24 mouse cellular contexts compared by ENCODE assay signal in genomic region chr3:137464902-137465629, GRCm38 (mm10).
DNase-seq lines count a peak whose midpoint lies in the region; ATAC-seq and TF ChIP-seq lines count a peak whose summit lies in the region.
"Had no signal": no experiment of that assay in that cellular context is flagged by ENCODE, and none has a peak within 500 bp of the region (broad histone marks: within the 10 kb centered on the region; RNA-seq: fewer than 3 reads in every experiment).

No protein-coding gene starts in this region.

- TF ChIP-seq CTCF in hindbrain, postnatal 0 days (IDR thresholded peaks at IDR 0.05; ENCODE audit: low read depth): no peak

- H3K9me3 ChIP-seq in hindbrain, postnatal 0 days (ENCODE audit: low read length): no peaks in the 10 kb centered on the region
- H3K9me3 ChIP-seq in hindbrain, embryonic 13.5 days: no peaks in the 10 kb centered on the region
- H3K9me3 ChIP-seq: forebrain, embryonic 15.5 days; G1E; heart, embryonic 13.5 days; hindbrain, embryonic 15.5 days; kidney, embryonic 15.5 days; liver, embryonic 15.5 days; midbrain, embryonic 10.5 days; neural tube, embryonic 12.5 days had no signal

- no peaks in the 10 kb centered on the region for H3K36me3 ChIP-seq in hindbrain, postnatal 0 days (ENCODE audit: insufficient read depth, low read length)
- H3K36me3 ChIP-seq in hindbrain, embryonic 13.5 days: no peaks in the 10 kb centered on the region
- H3K36me3 ChIP-seq: forebrain, embryonic 15.5 days; G1E; heart, embryonic 13.5 days; hindbrain, embryonic 15.5 days; kidney, embryonic 15.5 days; liver, embryonic 15.5 days; midbrain, embryonic 10.5 days; neural tube, embryonic 12.5 days had no signal

- H3K27ac ChIP-seq in hindbrain, postnatal 0 days: no peak overlapping the region
- no peak overlapping the region for H3K27ac ChIP-seq in hindbrain, embryonic 13.5 days
- H3K27ac ChIP-seq: forebrain, embryonic 15.5 days; heart, embryonic 13.5 days; hindbrain, embryonic 15.5 days; kidney, embryonic 15.5 days; liver, embryonic 15.5 days; midbrain, embryonic 10.5 days; neural tube, embryonic 12.5 days had no signal

- H3K4me2 ChIP-seq in hindbrain, postnatal 0 days (ENCODE audit: low read depth, low read length): no peak overlapping the region
- no peak overlapping the region for H3K4me2 ChIP-seq in hindbrain, embryonic 13.5 days
- H3K4me2 ChIP-seq: forebrain, embryonic 15.5 days; heart, embryonic 13.5 days; hindbrain, embryonic 15.5 days; kidney, embryonic 15.5 days; liver, embryonic 15.5 days; lung, embryonic 14.5 days; neural tube, embryonic 12.5 days had no signal

- 58% methylated on average over 4 of the region's 4 CpGs for WGBS in hindbrain, postnatal 0 days
- 76% methylated on average over 4 of the region's 4 CpGs for WGBS in hindbrain, embryonic 13.5 days

- H3K4me1 ChIP-seq in hindbrain, postnatal 0 days (ENCODE audit: insufficient read depth, low read length): no peaks in the 10 kb centered on the region
- no peaks in the 10 kb centered on the region for H3K4me1 ChIP-seq in hindbrain, embryonic 13.5 days (replicated peaks)
- H3K4me1 ChIP-seq: forebrain, embryonic 15.5 days; heart, embryonic 13.5 days; kidney, embryonic 15.5 days; liver, embryonic 15.5 days; midbrain, embryonic 10.5 days; neural tube, embryonic 12.5 days had no signal

- H3K27me3 ChIP-seq in hindbrain, postnatal 0 days (ENCODE audit: insufficient read depth, low read length): no peaks in the 10 kb centered on the region
- H3K27me3 ChIP-seq in hindbrain, embryonic 13.5 days: no peaks in the 10 kb centered on the region
- H3K27me3 ChIP-seq: forebrain, embryonic 15.5 days; heart, embryonic 13.5 days; hindbrain, embryonic 15.5 days; kidney, embryonic 15.5 days; liver, embryonic 15.5 days; neural tube, embryonic 12.5 days; Patski had no signal

- H3K9ac ChIP-seq in hindbrain, postnatal 0 days (replicated peaks; ENCODE audit: low read length): no peak overlapping the region
- no peak overlapping the region for H3K9ac ChIP-seq in hindbrain, embryonic 13.5 days
- H3K9ac ChIP-seq: forebrain, embryonic 15.5 days; heart, embryonic 13.5 days; hindbrain, embryonic 15.5 days; kidney, embryonic 15.5 days; liver, embryonic 15.5 days; lung, embryonic 14.5 days; neural tube, embryonic 12.5 days had no signal

- peak; percentile 49 for DNase-seq in hindbrain, postnatal 0 days (ENCODE audit: low spot score)
- DNase-seq in cerebellum, adult 8-10 months: peak; percentile 88
- DNase-seq in cerebellum, postnatal 25 days: peak; percentile 83 to 88
- no peak for DNase-seq in spleen, adult 12 weeks (ENCODE audit: low spot score)
- DNase-seq in c-Kit-positive CD71-positive TER-119-positive erythroid progenitor cells, embryonic 14.5 days (ENCODE audit: low spot score): no peak
- DNase-seq in layer of hippocampus, adult 8-10 months (ENCODE audit: low spot score in 2 of 2): no peak
- DNase-seq: adrenal gland, postnatal 14 days; heart, postnatal 10 days; kidney, adult 18-20 months; kidney, postnatal 25 days; lung, embryonic 14.5 days had no signal

- H3K4me3 ChIP-seq in hindbrain, postnatal 0 days (ENCODE audit: low read length): no peak overlapping the region
- no peak overlapping the region for H3K4me3 ChIP-seq in hindbrain, embryonic 13.5 days
- H3K4me3 ChIP-seq: forebrain, embryonic 15.5 days; heart, embryonic 13.5 days; hindbrain, embryonic 15.5 days; kidney, embryonic 15.5 days; liver, embryonic 15.5 days; midbrain, embryonic 10.5 days; myocyte; neural tube, embryonic 12.5 days had no signal

- no peak for ATAC-seq in hindbrain, postnatal 0 days
- no peak for ATAC-seq in hindbrain, embryonic 13.5 days (ENCODE audit: low FRiP score)
- ATAC-seq in cerebellum, adult (ENCODE audit: insufficient number of reproducible peaks, low FRiP score, low TSS enrichment): peak; percentile 92
- ATAC-seq: forebrain, embryonic 15.5 days; midbrain, embryonic 16.5 days; Patski had no signal

Comparison
In these comparisons a context has a peak if more than half of its experiments do, and no peak if none do; other contexts are left out.
1. DNase-seq: peak in hindbrain, postnatal 0 days (single experiment), cerebellum, adult 8-10 months (single experiment) and cerebellum, postnatal 25 days (2 of 2); none in spleen, adult 12 weeks (single experiment), c-Kit-positive CD71-positive TER-119-positive erythroid progenitor cells, embryonic 14.5 days (single experiment) and layer of hippocampus, adult 8-10 months (0 of 2).